Mouse (Mus musculus) urinary bladder, postnatal 10 days (tissue): ENCODE measurements around the gene Hnrnpa0.
"Not testable (repeated sequence)": the region's sequence is repeated elsewhere in the genome, so short reads cannot be mapped to it uniquely, and the experiment has no call there.

Experiments
- DNase-seq: peaks from one replicate; pipeline ENCODE4 v3.0.0; 2022; ENCODE audit warnings: low spot score

Gene Hnrnpa0

DNA sequence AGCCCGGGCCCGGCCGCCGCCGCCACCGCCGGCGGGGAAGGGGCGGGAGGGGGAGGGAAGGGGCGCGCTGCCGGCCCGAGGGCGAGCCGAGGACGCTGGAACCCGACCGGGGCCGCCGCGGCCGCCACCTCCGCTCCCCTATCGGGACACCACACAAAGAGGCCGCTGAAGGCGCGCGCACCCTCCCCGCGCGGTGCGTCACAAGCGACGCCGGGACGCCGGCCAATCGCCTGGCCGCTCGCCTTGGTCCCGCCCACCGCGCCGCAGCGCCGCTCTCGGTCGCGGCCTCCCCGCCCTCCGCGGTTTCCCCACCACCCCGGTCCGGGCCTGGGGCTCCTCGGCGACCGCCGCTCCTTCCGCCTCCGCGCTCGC is at the start of gene Hnrnpa0:
Hnrnpa0 (minus strand) TSS at position 161 of the 372 bp plus-strand sequence.
- peak; percentile 83 for DNase-seq

- peak; percentile 100 for DNase-seq
Observed at GRCm38 (mm10) chr13:58177511-58178208, 49.3 kb upstream of the Hnrnpa0 start.

- no peak for DNase-seq
Observed at GRCm38 (mm10) chr13:58176105-58176504, 47.7 kb upstream of the Hnrnpa0 start.

GRCm38 (mm10) chr13:58168119-58168518 is 39.8 kb upstream of the Hnrnpa0 start:
- DNase-seq: no peak

GRCm38 (mm10) chr13:58163343-58163742 is 35.0 kb upstream of the Hnrnpa0 start:
- no peak for DNase-seq

DNA sequence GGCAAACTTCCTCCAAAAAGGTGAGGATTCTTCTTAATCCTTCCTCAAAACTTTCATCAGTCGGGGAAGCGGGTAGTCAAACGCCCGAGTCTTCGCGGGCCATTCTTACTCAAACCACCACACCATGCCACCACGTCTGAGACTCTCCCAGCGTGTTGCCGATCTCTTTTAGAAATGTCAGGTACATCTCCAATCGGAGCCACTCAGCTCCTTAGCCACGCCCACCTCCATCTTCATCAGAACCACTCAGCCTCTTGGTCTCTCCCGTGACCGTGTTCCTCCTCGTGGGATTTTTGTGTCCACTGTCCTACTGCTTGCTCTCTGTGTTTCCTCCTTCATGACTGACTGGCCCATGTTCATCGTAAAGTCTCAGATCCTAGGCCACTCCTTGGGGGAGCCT is 32.4 kb upstream of the Hnrnpa0 start:
- DNase-seq: no peak

- DNase-seq: peak; percentile 49
Observed at GRCm38 (mm10) chr13:58158099-58158912, 29.9 kb upstream of the Hnrnpa0 start.

DNA sequence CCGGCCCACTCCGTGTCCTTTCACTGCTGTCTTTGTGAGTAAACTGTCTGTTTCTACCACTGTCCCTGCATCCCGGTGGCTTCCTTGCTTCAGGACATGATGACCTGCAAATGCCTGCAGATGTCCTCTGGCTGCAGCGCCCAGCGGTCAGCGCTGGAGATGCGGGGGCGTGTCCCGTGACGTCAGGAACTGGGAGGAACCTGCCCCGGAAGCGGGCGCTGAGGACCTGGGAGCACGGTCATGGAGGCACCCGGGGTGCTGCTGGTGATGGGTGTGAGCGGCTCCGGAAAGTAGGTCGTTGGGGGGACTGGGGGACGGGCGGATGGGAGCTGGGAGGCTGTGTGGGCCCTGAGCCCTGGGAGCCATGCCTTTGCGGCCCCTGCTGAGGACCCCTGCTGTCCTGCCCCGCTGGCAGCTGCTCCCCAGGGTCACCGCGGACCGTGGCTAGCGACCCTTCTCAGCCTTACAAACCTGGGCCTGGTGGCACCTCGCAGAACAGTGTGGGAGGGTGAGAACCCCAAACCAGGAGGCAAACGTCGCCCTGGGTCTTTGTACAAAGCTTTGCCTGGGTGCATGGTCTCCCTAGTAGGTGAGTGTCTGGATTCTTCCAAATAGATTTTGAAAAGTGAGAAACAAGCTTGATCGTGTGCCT is 29.2 kb upstream of the Hnrnpa0 start, which contains the start of gene Idnk:
Idnk (plus strand) TSS at position 203 of the 652 bp plus-strand sequence.
- peak; percentile 66 for DNase-seq

DNA sequence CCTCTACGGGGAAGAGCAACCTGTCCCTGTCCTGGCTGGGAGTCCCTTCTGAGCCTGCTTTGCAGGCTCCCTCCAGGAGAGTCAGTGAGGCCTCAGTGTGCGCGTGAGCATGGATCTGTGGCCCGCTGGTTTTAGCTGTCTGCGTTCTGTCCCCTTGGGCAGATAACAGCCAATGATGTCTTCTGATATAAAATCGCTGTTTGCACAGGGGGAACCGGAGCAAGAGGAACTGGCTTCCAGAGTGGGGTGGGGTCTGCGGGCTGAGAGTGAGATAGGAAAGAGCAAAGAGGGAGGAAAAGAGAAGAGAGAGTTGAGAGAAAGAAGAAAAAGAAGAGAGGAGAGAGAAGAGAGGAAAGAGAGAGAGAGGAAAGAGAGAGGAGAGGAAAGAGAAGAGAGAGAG is 28.7 kb upstream of the Hnrnpa0 start:
- DNase-seq: no peak

DNA sequence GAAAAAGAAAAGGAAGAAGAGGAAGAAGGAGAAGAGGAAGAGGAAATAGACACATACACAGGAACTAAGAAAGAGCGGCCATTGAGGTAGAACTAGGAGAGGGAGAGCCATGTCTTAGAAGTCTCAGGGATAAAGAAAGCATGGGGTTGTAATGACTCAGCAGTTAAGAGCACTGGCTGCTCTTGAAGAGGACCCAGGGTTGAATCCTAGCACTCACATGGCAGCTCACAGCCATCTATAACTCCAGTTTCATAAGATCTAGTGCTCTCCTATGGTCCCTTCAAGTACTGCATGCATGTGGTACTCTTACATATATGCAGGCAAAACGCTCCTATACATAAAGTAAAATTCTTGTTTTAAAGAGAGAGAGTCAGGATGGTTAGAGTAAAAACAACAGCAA is 27.7 kb upstream of the Hnrnpa0 start:
- no peak for DNase-seq

DNA sequence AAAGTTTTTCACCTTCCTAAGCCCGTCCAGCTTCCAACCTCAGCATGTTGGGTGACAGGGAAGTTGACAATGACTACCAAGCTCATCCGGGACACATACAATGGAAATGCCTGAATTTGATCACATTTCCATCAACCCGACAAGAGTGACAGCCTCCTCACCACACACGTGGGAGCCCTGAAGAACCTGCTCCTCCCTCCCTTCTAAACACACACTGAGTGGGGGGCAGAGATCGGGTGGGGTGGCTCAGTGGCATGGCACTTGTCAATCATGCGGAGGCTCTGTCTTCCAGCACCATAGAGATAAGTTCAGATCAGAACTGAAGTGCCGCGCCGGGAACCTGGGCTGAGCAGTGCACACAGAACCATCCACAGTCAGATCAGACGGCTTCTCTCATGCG is 22.1 kb upstream of the Hnrnpa0 start:
- no peak for DNase-seq

DNA sequence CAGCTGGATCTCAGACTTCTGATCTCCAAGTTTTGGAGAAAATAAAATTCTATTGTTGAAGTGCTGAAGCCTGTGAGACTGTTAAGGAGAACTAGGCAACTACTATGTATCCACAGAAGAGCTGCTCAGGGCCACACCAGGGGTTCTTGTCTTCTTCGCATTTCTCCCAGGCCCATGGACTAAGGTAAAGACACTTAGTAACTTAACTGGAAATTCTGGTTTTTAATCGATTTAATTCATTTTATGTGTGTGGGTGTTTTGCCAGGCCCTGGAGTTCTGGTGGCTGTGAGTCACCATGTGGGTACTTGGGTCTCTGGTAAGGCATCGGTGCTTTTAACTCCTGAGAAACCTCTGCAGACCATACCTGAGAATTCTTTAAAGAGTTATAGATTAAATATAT is 21.3 kb upstream of the Hnrnpa0 start:
- no peak for DNase-seq

- no peak for DNase-seq
Observed at GRCm38 (mm10) chr13:58149033-58149558, 20.7 kb upstream of the Hnrnpa0 start.

DNA sequence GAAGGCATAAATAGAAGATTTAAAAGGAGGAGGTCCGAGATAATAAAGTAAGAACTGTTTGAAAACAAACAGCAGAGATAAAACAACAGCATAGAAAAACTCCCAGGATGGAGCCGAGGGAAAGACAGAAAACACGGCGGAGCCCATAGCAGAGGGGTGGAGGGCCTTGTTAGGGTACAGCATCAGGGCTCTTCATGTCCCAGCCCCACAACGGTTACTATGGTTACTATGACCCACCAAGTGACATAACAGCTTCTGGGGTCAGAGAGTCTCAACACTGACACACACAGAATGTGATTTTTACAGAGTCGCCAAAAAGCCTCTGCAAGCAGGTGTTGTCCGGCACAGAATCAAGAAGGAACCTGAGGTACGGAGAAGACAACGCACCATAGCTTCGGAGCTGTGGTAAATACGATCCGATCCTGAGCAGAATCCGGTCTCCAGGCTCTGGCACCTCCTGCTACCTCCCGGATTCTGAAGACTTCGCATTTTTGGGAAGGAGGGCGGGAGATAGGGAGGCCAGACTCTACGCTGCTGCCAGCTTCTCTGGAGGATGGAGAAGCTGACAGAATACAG is 20.0 kb upstream of the Hnrnpa0 start:
- DNase-seq: no peak

DNA sequence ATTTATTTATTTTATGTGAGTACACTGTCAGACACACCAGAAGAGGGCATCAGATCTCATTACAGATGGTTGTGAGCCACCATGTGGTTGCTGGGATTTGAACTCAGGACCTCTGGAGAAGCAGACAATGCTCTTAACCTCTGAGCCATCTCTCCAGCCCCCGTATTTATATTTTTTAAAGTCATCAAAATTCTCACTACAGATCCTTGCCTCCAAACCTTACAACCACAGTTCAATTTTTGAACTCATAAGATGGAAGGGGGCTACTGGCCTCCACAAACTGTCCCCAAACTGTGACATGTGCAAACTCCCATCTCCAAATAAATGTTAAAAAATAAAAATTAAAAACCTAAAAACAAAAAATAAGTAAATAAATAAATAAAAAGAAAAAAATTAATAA is 19.4 kb upstream of the Hnrnpa0 start:
- DNase-seq: no peak

GRCm38 (mm10) chr13:58146603-58147002 is 18.2 kb upstream of the Hnrnpa0 start:
- not testable (repeated sequence) for DNase-seq

GRCm38 (mm10) chr13:58131692-58132091 is 3.3 kb upstream of the Hnrnpa0 start:
- DNase-seq: no peak

GRCm38 (mm10) chr13:58129687-58130246 is 1.4 kb upstream of the Hnrnpa0 start:
- DNase-seq: no peak

DNA sequence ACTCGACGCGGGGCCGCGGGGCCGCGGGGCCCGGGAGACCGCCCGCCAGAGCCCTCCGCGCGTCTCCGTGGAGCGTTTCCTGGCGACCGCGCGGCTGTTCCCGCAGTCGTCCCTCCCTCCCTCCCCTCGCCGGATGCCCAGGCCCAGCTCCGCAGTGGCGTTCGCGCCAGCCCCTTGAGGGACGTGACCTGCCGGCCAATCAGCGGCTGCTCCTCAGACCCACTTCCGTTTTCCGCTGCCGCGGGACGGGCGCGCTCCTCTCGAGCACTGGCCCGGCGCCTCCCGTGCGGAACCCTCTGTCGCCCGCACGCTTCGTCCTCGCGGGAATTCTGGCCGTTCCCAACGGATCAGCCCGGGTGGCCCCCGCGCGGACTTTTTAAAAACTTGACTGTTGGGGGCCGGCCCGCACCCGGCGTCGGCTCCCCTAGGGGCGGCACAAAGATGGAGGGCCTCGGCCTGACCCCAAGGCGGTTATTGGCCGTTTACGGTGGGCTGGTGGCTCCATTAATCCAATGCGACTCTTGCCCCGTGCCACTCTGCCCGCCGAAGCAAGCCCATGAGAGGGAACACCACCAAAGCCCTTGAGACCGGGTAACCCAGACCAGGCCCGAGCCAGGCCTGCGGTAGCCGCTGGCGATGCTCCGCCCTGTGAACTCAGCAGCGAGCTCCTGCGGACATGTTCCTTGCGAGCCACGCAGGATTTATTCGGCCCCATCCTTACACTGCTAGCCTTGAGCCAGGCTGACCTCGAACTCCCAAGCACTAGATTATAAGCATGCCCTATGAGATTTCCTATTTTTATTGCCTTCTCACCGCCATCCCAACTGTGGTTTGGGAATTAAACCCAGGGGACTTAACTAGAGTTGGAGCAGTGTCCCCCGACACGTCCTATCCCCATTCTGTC is 664 bp upstream of the Hnrnpa0 start:
- DNase-seq: peak; percentile 88

- DNase-seq: peak; percentile 24
Observed at GRCm38 (mm10) chr13:58127766-58128361, 492 bp downstream of the Hnrnpa0 start.
